ENCODE assay signal across 14 mouse cellular contexts in genomic region chr19:27514267-27514666, GRCm38 (mm10).
DNase-seq lines count a peak whose midpoint lies in the region; ATAC-seq and TF ChIP-seq lines count a peak whose summit lies in the region.
"Had no signal": no experiment of that assay in that cellular context is flagged by ENCODE, and none has a peak within 500 bp of the region (broad histone marks: within the 10 kb centered on the region; RNA-seq: fewer than 3 reads in every experiment).

No protein-coding gene starts in this region.

- no peak overlapping the region for H3K27ac ChIP-seq in heart, adult 2 months
- no peak overlapping the region for H3K27ac ChIP-seq in midbrain, embryonic 13.5 days
- no peak overlapping the region for H3K27ac ChIP-seq in hindbrain, embryonic 12.5 days
- H3K27ac ChIP-seq: neural tube, embryonic 12.5 days had no signal

- DNase-seq in heart, adult 2 months: peak; percentile 35 to 44
- no peak for DNase-seq in heart, postnatal 25 days (ENCODE audit: low spot score)
- peak; percentile 87 for DNase-seq in adrenal gland, adult 2 months
- DNase-seq in heart, postnatal 4 days: peak; percentile 9
- peak; percentile 65 for DNase-seq in ovary, adult 18-20 months (ENCODE audit: low spot score)
- no peak for DNase-seq in yolk sac, embryonic 10.5 days (ENCODE audit: low spot score)
- DNase-seq: cerebellum, postnatal 10 days; kidney, adult 18-20 months; layer of hippocampus, adult 9-11 months had no signal

- no peaks in the 10 kb centered on the region for H3K4me1 ChIP-seq in heart, adult 2 months (ENCODE audit: control insufficient read depth, insufficient read depth, low read length)
- H3K4me1 ChIP-seq in midbrain, embryonic 13.5 days (replicated peaks): peaks cover 7% of the 10 kb centered on the region; the same call in 1 of the 2 replicates
- H3K4me1 ChIP-seq in hindbrain, embryonic 12.5 days: no peaks in the 10 kb centered on the region
- H3K4me1 ChIP-seq: embryonic facial prominence, embryonic 13.5 days; megakaryocyte, embryonic 14.5 days had no signal

- no peak overlapping the region for H3K4me3 ChIP-seq in heart, adult 2 months
- H3K4me3 ChIP-seq in midbrain, embryonic 13.5 days (replicated peaks): no peak overlapping the region
- H3K4me3 ChIP-seq in hindbrain, embryonic 12.5 days: no peak overlapping the region
- H3K4me3 ChIP-seq: embryonic facial prominence, embryonic 13.5 days; megakaryocyte, embryonic 14.5 days; neural tube, embryonic 12.5 days had no signal

- H3K9me3 ChIP-seq in midbrain, embryonic 13.5 days: no peaks in the 10 kb centered on the region
- H3K9me3 ChIP-seq in hindbrain, embryonic 12.5 days (replicated peaks): no peaks in the 10 kb centered on the region
- H3K9me3 ChIP-seq: embryonic facial prominence, embryonic 13.5 days; megakaryocyte, embryonic 14.5 days; neural tube, embryonic 12.5 days had no signal

- no peak for TF ChIP-seq POLR2A in heart, adult 2 months (IDR thresholded peaks at IDR 0.05; ENCODE audit: insufficient read depth, low read depth, low read length)

- H3K36me3 ChIP-seq in heart, adult 2 months (ENCODE audit: control insufficient read depth, insufficient read depth, low read length): no peaks in the 10 kb centered on the region
- no peaks in the 10 kb centered on the region for H3K36me3 ChIP-seq in midbrain, embryonic 13.5 days
- H3K36me3 ChIP-seq in hindbrain, embryonic 12.5 days: no peaks in the 10 kb centered on the region
- H3K36me3 ChIP-seq: embryonic facial prominence, embryonic 13.5 days; neural tube, embryonic 12.5 days had no signal

- no peak overlapping the region for H3K4me2 ChIP-seq in midbrain, embryonic 13.5 days (replicated peaks)
- no peak overlapping the region for H3K4me2 ChIP-seq in hindbrain, embryonic 12.5 days (replicated peaks)
- H3K4me2 ChIP-seq: embryonic facial prominence, embryonic 13.5 days; neural tube, embryonic 12.5 days had no signal

- H3K79me2 ChIP-seq in heart, adult 2 months (replicated peaks; ENCODE audit: control insufficient read depth, insufficient read depth, low read length): no peaks in the 10 kb centered on the region

- no peak overlapping the region for H3K9ac ChIP-seq in heart, adult 2 months (ENCODE audit: low read depth, low read length)
- H3K9ac ChIP-seq in midbrain, embryonic 13.5 days (replicated peaks): no peak overlapping the region
- H3K9ac ChIP-seq in hindbrain, embryonic 12.5 days: no peak overlapping the region
- H3K9ac ChIP-seq: embryonic facial prominence, embryonic 13.5 days; neural tube, embryonic 12.5 days had no signal

- no peak for ATAC-seq in midbrain, embryonic 13.5 days
- ATAC-seq in hindbrain, embryonic 12.5 days (ENCODE audit: low FRiP score): no peak

- intact Hi-C loops in heart, adult 2 months (cut with DNase I): no loop called here
- intact Hi-C loops in heart, postnatal 25 days (cut with DNase I): no loop called here

- no peak for TF ChIP-seq CTCF in heart, adult 2 months (IDR thresholded peaks at IDR 0.05)

- no peaks in the 10 kb centered on the region for H3K27me3 ChIP-seq in heart, adult 2 months (ENCODE audit: control insufficient read depth, insufficient read depth, low read length)
- no peaks in the 10 kb centered on the region for H3K27me3 ChIP-seq in midbrain, embryonic 13.5 days
- no peaks in the 10 kb centered on the region for H3K27me3 ChIP-seq in hindbrain, embryonic 12.5 days
- H3K27me3 ChIP-seq: embryonic facial prominence, embryonic 13.5 days; megakaryocyte, embryonic 14.5 days; neural tube, embryonic 12.5 days had no signal

- 53% methylated on average over 3 of the region's 3 CpGs for WGBS in heart, adult 2 months
- WGBS in midbrain, embryonic 13.5 days: 84% methylated on average over 3 of the region's 3 CpGs
- 83% methylated on average over 3 of the region's 3 CpGs for WGBS in hindbrain, embryonic 12.5 days

- TF ChIP-seq EP300 in heart, adult 2 months (IDR thresholded peaks at IDR 0.05; ENCODE audit: insufficient read depth, low read depth, low read length): no peak

Comparison
In these comparisons a context has a peak if more than half of its experiments do, and no peak if none do; other contexts are left out.
1. DNase-seq: peak in heart, adult 2 months (2 of 2), adrenal gland, adult 2 months (single experiment), heart, postnatal 4 days (single experiment) and ovary, adult 18-20 months (single experiment); none in heart, postnatal 25 days (single experiment) and yolk sac, embryonic 10.5 days (single experiment).